Mouse (Mus musculus): Measurements from ENCODE around the gene Smtnl2. TPM values are rescaled to one million over a fixed set of nuclear protein-coding genes. Genes with fewer than 3 reads are reported as not detected.

The Smtnl2 gene
- polyA plus RNA-seq, 1 experiment from 2014 or later = 12.2 TPM

GRCm38 (mm10) chr11:72397072-72397471 is 14.4 kb downstream of the Smtnl2 start:
- Histone ChIP-seq H3K36me3 (ENCODE audit: control insufficient read depth, insufficient read depth, low read length) (no peaks in the 10 kb centered on the region), H3K9me3 (replicated peaks; ENCODE audit: control insufficient read depth, low read length, poor library complexity, severe bottlenecking) (no peaks in the 10 kb centered on the region), H3K4me1 (ENCODE audit: control insufficient read depth, insufficient read depth, low read length) (no peaks in the 10 kb centered on the region), H3K27ac (ENCODE audit: low read length) (no peak overlapping the region), H3K9ac (ENCODE audit: low read depth, low read length) (no peak overlapping the region), H3K4me3 (ENCODE audit: low read depth, low read length) (no peak overlapping the region), H3K4me2 (ENCODE audit: low read length) (no peak overlapping the region), H3K27me3 (ENCODE audit: control insufficient read depth, insufficient read depth, low read depth, low read length) (no peaks in the 10 kb centered on the region)
- WGBS = 78% methylated on average over 10 of the region's 10 CpGs
- no peak for ATAC-seq

GRCm38 (mm10) chr11:72396621-72397020 is 14.9 kb downstream of the Smtnl2 start:
- no peaks in the 10 kb centered on the region for H3K27me3 ChIP-seq (ENCODE audit: control insufficient read depth, insufficient read depth, low read depth, low read length)
- no peak for ATAC-seq

GRCm38 (mm10) chr11:72395652-72396051 is 15.9 kb downstream of the Smtnl2 start:
- no peaks in the 10 kb centered on the region for H3K27me3 ChIP-seq (ENCODE audit: control insufficient read depth, insufficient read depth, low read depth, low read length)
- no peaks in the 10 kb centered on the region for H3K4me1 ChIP-seq (ENCODE audit: control insufficient read depth, insufficient read depth, low read length)
- H3K4me3 ChIP-seq (ENCODE audit: low read depth, low read length) = no peak overlapping the region
- ATAC-seq = no peak
- no peak overlapping the region for H3K27ac ChIP-seq (ENCODE audit: low read length)
- H3K4me2 ChIP-seq (ENCODE audit: low read length) = no peak overlapping the region
- H3K9ac ChIP-seq (ENCODE audit: low read depth, low read length) = no peak overlapping the region
- 86% methylated on average over 6 of the region's 6 CpGs for WGBS
- no peaks in the 10 kb centered on the region for H3K9me3 ChIP-seq (replicated peaks; ENCODE audit: control insufficient read depth, low read length, poor library complexity, severe bottlenecking)
- H3K36me3 ChIP-seq (ENCODE audit: control insufficient read depth, insufficient read depth, low read length) = no peaks in the 10 kb centered on the region

More at GRCm38 (mm10) chr11:72396621-72397020, 14.9 kb downstream of the Smtnl2 start:
- no peaks in the 10 kb centered on the region for H3K36me3 ChIP-seq (ENCODE audit: control insufficient read depth, insufficient read depth, low read length)
- H3K9me3 ChIP-seq (replicated peaks; ENCODE audit: control insufficient read depth, low read length, poor library complexity, severe bottlenecking) = no peaks in the 10 kb centered on the region
- H3K4me2 ChIP-seq (ENCODE audit: low read length) = no peak overlapping the region
- no peak overlapping the region for H3K27ac ChIP-seq (ENCODE audit: low read length)
- WGBS = 91% methylated on average over 7 of the region's 7 CpGs
- no peak overlapping the region for H3K9ac ChIP-seq (ENCODE audit: low read depth, low read length)
- no peaks in the 10 kb centered on the region for H3K4me1 ChIP-seq (ENCODE audit: control insufficient read depth, insufficient read depth, low read length)
- H3K4me3 ChIP-seq (ENCODE audit: low read depth, low read length) = no peak overlapping the region

GRCm38 (mm10) chr11:72394694-72395093 is 16.8 kb downstream of the Smtnl2 start:
- no peak overlapping the region for H3K27ac ChIP-seq (ENCODE audit: low read length)
- no peaks in the 10 kb centered on the region for H3K36me3 ChIP-seq (ENCODE audit: control insufficient read depth, insufficient read depth, low read length)
- no peak for ATAC-seq
- no peak overlapping the region for H3K4me3 ChIP-seq (ENCODE audit: low read depth, low read length)
- H3K27me3 ChIP-seq (ENCODE audit: control insufficient read depth, insufficient read depth, low read depth, low read length) = no peaks in the 10 kb centered on the region
- H3K9me3 ChIP-seq (replicated peaks; ENCODE audit: control insufficient read depth, low read length, poor library complexity, severe bottlenecking) = no peaks in the 10 kb centered on the region
- no peak overlapping the region for H3K4me2 ChIP-seq (ENCODE audit: low read length)
- 55% methylated on average over 2 of the region's 2 CpGs for WGBS
- no peak overlapping the region for H3K9ac ChIP-seq (ENCODE audit: low read depth, low read length)
- no peaks in the 10 kb centered on the region for H3K4me1 ChIP-seq (ENCODE audit: control insufficient read depth, insufficient read depth, low read length)

- H3K9me3 ChIP-seq (replicated peaks; ENCODE audit: control insufficient read depth, low read length, poor library complexity, severe bottlenecking) = no peaks in the 10 kb centered on the region
- H3K27ac ChIP-seq (ENCODE audit: low read length) = no peak overlapping the region
- H3K4me3 ChIP-seq (ENCODE audit: low read depth, low read length) = no peak overlapping the region
- H3K9ac ChIP-seq (ENCODE audit: low read depth, low read length) = no peak overlapping the region
- no peaks in the 10 kb centered on the region for H3K4me1 ChIP-seq (ENCODE audit: control insufficient read depth, insufficient read depth, low read length)
- WGBS = 34% methylated on average over 5 of the region's 5 CpGs
- H3K36me3 ChIP-seq (ENCODE audit: control insufficient read depth, insufficient read depth, low read length) = no peaks in the 10 kb centered on the region
- H3K4me2 ChIP-seq (ENCODE audit: low read length) = no peak overlapping the region
- no peak for ATAC-seq
- no peaks in the 10 kb centered on the region for H3K27me3 ChIP-seq (ENCODE audit: control insufficient read depth, insufficient read depth, low read depth, low read length)
Observed at GRCm38 (mm10) chr11:72393669-72394068, 17.8 kb downstream of the Smtnl2 start.

GRCm38 (mm10) chr11:72393243-72393642 is 18.3 kb downstream of the Smtnl2 start:
- WGBS = 87% methylated on average over 3 of the region's 3 CpGs
- Histone ChIP-seq H3K36me3 (ENCODE audit: control insufficient read depth, insufficient read depth, low read length) (no peaks in the 10 kb centered on the region), H3K27me3 (ENCODE audit: control insufficient read depth, insufficient read depth, low read depth, low read length) (no peaks in the 10 kb centered on the region), H3K4me2 (ENCODE audit: low read length) (no peak overlapping the region), H3K9me3 (replicated peaks; ENCODE audit: control insufficient read depth, low read length, poor library complexity, severe bottlenecking) (no peaks in the 10 kb centered on the region), H3K4me3 (ENCODE audit: low read depth, low read length) (no peak overlapping the region), H3K27ac (ENCODE audit: low read length) (no peak overlapping the region), H3K4me1 (ENCODE audit: control insufficient read depth, insufficient read depth, low read length) (no peaks in the 10 kb centered on the region), H3K9ac (ENCODE audit: low read depth, low read length) (no peak overlapping the region)
- no peak for ATAC-seq

GRCm38 (mm10) chr11:72391181-72391580 is 20.3 kb downstream of the Smtnl2 start:
- Histone ChIP-seq H3K9ac (ENCODE audit: low read depth, low read length) (no peak overlapping the region), H3K4me2 (ENCODE audit: low read length) (no peak overlapping the region), H3K9me3 (replicated peaks; ENCODE audit: control insufficient read depth, low read length, poor library complexity, severe bottlenecking) (no peaks in the 10 kb centered on the region), H3K27ac (ENCODE audit: low read length) (no peak overlapping the region), H3K27me3 (ENCODE audit: control insufficient read depth, insufficient read depth, low read depth, low read length) (no peaks in the 10 kb centered on the region), H3K4me3 (ENCODE audit: low read depth, low read length) (no peak overlapping the region), H3K36me3 (ENCODE audit: control insufficient read depth, insufficient read depth, low read length) (no peaks in the 10 kb centered on the region), H3K4me1 (ENCODE audit: control insufficient read depth, insufficient read depth, low read length) (no peaks in the 10 kb centered on the region)
- no peak for ATAC-seq
- 93% methylated on average over 13 of the region's 13 CpGs for WGBS

- no peak overlapping the region for H3K4me3 ChIP-seq (ENCODE audit: low read depth, low read length)
- no peaks in the 10 kb centered on the region for H3K4me1 ChIP-seq (ENCODE audit: control insufficient read depth, insufficient read depth, low read length)
- no peaks in the 10 kb centered on the region for H3K9me3 ChIP-seq (replicated peaks; ENCODE audit: control insufficient read depth, low read length, poor library complexity, severe bottlenecking)
- no peak overlapping the region for H3K27ac ChIP-seq (ENCODE audit: low read length)
- H3K27me3 ChIP-seq (ENCODE audit: control insufficient read depth, insufficient read depth, low read depth, low read length) = no peaks in the 10 kb centered on the region
- no peak overlapping the region for H3K9ac ChIP-seq (ENCODE audit: low read depth, low read length)
- no peaks in the 10 kb centered on the region for H3K36me3 ChIP-seq (ENCODE audit: control insufficient read depth, insufficient read depth, low read length)
- 84% methylated on average over 7 of the region's 7 CpGs for WGBS
- ATAC-seq = no peak
- no peak overlapping the region for H3K4me2 ChIP-seq (ENCODE audit: low read length)
Observed at GRCm38 (mm10) chr11:72389407-72390142, 21.9 kb downstream of the Smtnl2 start.

GRCm38 (mm10) chr11:72388113-72388529 is 23.4 kb downstream of the Smtnl2 start:
- Histone ChIP-seq H3K4me3 (ENCODE audit: low read depth, low read length) (no peak overlapping the region), H3K9ac (ENCODE audit: low read depth, low read length) (no peak overlapping the region), H3K27ac (ENCODE audit: low read length) (no peak overlapping the region), H3K9me3 (replicated peaks; ENCODE audit: control insufficient read depth, low read length, poor library complexity, severe bottlenecking) (no peaks in the 10 kb centered on the region), H3K4me2 (ENCODE audit: low read length) (no peak overlapping the region), H3K4me1 (ENCODE audit: control insufficient read depth, insufficient read depth, low read length) (no peaks in the 10 kb centered on the region), H3K27me3 (ENCODE audit: control insufficient read depth, insufficient read depth, low read depth, low read length) (no peaks in the 10 kb centered on the region), H3K36me3 (ENCODE audit: control insufficient read depth, insufficient read depth, low read length) (no peaks in the 10 kb centered on the region)
- WGBS = 98% methylated on average over 6 of the region's 6 CpGs
- ATAC-seq = no peak

Measured in midbrain, embryonic 16.5 days (tissue).